Mouse (Mus musculus) kidney, adult 8-10 months (tissue): ENCODE data around the gene Enpp3.

ENCODE experiments used
- DNase-seq, 2 experiments: peaks; one replicate each; pipeline ENCODE4 v3.0.0; 2022

Gene Enpp3

GRCm38 (mm10) chr10:24842676-24843075, at the start of gene Enpp3:
Gene Enpp3, minus strand, starts transcription at chr10:24842823.
- DNase-seq, result peak in 1 of 2 experiments; percentile 22

- DNase-seq, result no peak
Observed at GRCm38 (mm10) chr10:24888343-24888742, 45.7 kb upstream of the Enpp3 start.

- DNase-seq, result peak in 1 of 2 experiments; percentile 8
Observed at GRCm38 (mm10) chr10:24886008-24886407, 43.4 kb upstream of the Enpp3 start.

GRCm38 (mm10) chr10:24873624-24874023, 31.0 kb upstream of the Enpp3 start:
- no peak for DNase-seq

- peak; percentile 98 to 99 for DNase-seq
Observed at GRCm38 (mm10) chr10:24869760-24870290, 27.2 kb upstream of the Enpp3 start, which contains the start of gene Med23. Gene Med23, plus strand, starts transcription at chr10:24869986.

- no peak for DNase-seq
Observed at GRCm38 (mm10) chr10:24864434-24864833, 21.8 kb upstream of the Enpp3 start.

- no peak for DNase-seq
Observed at GRCm38 (mm10) chr10:24863146-24863545, 20.5 kb upstream of the Enpp3 start.

GRCm38 (mm10) chr10:24841998-24842397, 625 bp downstream of the Enpp3 start:
- DNase-seq, result peak; percentile 50 to 58

GRCm38 (mm10) chr10:24840795-24841194, 1.8 kb downstream of the Enpp3 start:
- no peak for DNase-seq

- no peak for DNase-seq
Observed at GRCm38 (mm10) chr10:24836366-24837038, 6.1 kb downstream of the Enpp3 start.

GRCm38 (mm10) chr10:24835702-24836342, 6.8 kb downstream of the Enpp3 start:
- DNase-seq, result peak; percentile 41 to 45

GRCm38 (mm10) chr10:24834634-24835371, 7.8 kb downstream of the Enpp3 start:
- DNase-seq, result no peak

GRCm38 (mm10) chr10:24832306-24832705, 10.3 kb downstream of the Enpp3 start:
- peak in 1 of 2 experiments; percentile 63 for DNase-seq

- DNase-seq, result peak in 1 of 2 experiments; percentile 26
Observed at GRCm38 (mm10) chr10:24831377-24832095, 11.1 kb downstream of the Enpp3 start.

GRCm38 (mm10) chr10:24830448-24830847, 12.2 kb downstream of the Enpp3 start:
- no peak for DNase-seq

- DNase-seq, result no peak
Observed at GRCm38 (mm10) chr10:24828136-24828535, 14.5 kb downstream of the Enpp3 start.

- DNase-seq, result no peak
Observed at GRCm38 (mm10) chr10:24826130-24826529, 16.5 kb downstream of the Enpp3 start.

GRCm38 (mm10) chr10:24825456-24826081, 17.1 kb downstream of the Enpp3 start:
- DNase-seq, result no peak

- no peak for DNase-seq
Observed at GRCm38 (mm10) chr10:24824621-24825020, 18.0 kb downstream of the Enpp3 start.

- no peak for DNase-seq
Observed at GRCm38 (mm10) chr10:24823697-24824535, 18.7 kb downstream of the Enpp3 start.

GRCm38 (mm10) chr10:24823265-24823664, 19.4 kb downstream of the Enpp3 start:
- DNase-seq, result no peak
